Mouse (Mus musculus): Measurements from ENCODE around the gene Banp.

The Banp gene

DNA sequence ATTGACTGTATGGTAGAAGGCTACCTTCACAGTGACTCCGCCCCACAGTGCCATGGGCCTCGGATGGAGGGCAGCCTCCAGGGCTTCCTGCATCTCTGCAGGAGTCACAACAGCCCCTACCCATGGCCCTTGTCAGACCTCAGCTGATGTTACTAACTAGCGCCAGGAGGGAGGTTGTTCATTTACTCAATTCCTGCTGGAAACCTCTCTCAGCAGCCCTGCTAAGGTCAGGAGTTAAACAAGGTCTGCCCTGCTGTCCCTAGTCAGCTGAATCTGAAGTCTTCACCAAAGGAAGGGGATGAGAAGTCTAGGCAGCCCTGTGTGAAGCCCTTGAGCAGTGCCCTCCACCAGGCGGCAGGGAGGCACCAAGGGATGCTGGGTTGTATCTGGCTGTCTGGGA, 121.6 kb downstream of the Banp start:
- no peak for DNase-seq

DNA sequence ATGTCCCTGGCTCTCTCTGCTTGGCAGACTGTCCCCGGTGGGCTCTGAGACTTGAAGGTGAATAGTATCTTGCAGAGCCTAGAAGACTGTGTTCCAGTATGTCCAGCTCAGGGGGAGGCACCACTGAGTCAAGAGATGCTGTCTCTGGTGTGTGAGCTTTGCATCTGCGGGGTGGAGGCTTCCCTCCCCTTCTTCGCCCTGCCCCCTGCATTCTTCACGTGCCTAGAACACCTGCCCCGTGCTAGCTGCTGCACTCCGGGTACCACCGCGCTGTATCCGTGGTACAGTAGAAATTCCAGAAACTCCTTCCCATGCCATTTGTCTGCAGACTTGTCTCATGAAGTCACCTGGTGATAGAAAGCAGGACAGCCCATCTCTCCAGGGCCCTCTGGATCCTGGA, 124.4 kb downstream of the Banp start:
- DNase-seq = no peak

DNA sequence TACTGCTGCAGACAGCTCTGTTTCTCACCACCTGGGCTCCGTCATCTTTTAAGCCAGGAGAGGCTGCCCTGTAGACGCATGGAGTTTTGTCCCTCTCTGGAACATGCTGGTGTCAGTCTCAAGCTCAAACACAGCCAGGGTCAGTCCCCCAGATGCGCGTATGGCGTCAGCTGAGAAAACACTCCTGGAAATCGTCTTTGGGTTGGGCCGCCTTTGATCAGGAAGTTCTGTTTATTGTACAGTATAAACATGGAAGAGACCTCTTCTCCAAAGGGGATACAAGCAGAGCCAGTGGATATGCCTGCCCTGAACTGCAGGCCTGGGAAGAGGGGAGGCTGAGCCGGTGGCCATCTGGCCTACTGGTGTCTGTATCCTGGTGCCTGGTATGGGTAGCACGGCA, 124.9 kb downstream of the Banp start:
- DNase-seq = no peak

DNA sequence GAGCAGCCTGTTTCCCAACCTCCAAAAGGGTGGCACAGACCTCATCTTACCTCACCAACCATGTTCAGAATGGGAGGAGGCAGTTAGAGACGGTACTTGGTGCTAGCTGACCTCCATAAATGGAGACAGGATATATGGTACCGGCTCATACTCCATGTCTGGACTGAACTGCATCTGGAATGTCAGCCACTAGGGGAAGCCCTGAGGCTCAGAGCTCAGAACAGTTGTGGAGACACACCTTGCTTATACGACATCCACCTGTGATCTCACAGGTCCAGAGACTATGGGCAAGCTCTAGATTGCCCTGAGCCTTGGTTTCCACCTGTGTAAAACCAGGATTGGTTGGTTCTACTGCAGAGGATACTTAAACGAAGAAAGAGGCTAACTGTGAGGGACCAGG, 125.4 kb downstream of the Banp start:
- DNase-seq = no peak

DNA sequence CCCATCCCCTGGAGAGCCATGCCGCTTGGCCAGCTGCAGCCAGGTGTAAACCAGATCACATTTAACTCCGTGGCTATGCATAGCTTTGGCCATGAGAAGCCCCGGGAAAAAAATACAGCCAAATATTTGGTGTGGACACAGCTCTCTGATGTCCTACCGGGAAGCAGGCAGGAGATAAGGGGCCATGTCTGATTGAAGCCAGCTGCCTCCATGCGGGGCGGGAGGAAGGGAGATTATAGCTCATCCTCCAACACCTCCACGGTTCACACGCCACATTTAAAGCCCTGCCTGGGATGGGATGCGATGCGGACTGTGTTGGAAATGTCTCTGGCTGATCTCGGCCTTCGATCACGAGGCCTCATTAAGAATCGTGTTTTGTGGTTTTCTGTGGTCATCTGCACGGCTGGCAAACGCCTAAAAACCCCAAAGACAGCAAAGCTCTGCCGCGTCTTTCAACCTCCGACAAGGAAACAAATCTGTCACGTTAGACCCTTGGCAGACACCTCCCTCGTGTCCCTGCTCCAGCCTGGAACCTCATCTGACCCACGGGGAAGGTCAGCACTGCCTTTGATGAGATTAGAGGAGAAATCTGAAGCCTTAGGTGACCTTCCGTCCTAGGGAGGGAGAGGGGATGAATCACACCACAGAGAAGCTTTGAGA, 126.8 kb downstream of the Banp start:
- no peak for DNase-seq

DNA sequence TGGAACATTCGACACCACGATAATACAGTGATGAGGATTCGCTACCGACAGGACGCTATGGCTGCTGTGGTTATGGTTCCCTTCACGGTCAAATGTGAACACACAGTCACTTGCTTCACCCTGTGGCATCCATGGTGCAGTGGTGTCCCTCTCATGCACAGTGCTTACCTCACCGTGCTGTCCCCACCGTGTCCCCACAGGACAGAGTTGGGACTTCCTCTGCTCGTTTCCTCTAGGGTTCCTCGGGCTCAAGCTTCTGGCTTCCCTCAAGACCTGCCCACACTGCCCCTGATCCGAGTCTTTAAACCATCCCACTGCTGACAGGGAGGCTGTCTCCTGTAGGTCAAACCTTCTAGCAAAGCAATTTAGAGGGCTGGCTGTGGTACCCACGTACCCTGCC, 128.8 kb downstream of the Banp start:
- no peak for DNase-seq
